Mouse (Mus musculus) erythroid progenitor cell, adult 5-6 weeks (primary cell): ENCODE measurements around the gene Rhbg. TPM values are rescaled to one million over a fixed set of nuclear protein-coding genes. Genes with fewer than 3 reads are reported as not detected.

Source experiments
- ATAC-seq: replicated peaks from 2 replicates; pipeline ENCODE4 v1.8.0; 2016; ENCODE audit warnings: moderate number of reproducible peaks, mild to moderate bottlenecking, moderate TSS enrichment, inconsistent platforms; ENCODE audit not compliant: poor library complexity, low FRiP score, severe bottlenecking
- total RNA-seq, 2 experiments: library from RNA; stranded (forward) in 1 of 2; stranded (reverse) in 1 of 2; fragments of 150-400 nt in 1 of 2; fragments of 186-747, 209-891 nt in 1 of 2; gene quantifications; 2 replicates each; pipeline versions ENCODE4 v1.2.3 to v1.2.4; 2015 to 2017; ENCODE audit warnings: low replicate concordance in 2 of 2

Gene Rhbg
- total RNA-seq, 2 experiments from 2014 or later, result not detected

DNA sequence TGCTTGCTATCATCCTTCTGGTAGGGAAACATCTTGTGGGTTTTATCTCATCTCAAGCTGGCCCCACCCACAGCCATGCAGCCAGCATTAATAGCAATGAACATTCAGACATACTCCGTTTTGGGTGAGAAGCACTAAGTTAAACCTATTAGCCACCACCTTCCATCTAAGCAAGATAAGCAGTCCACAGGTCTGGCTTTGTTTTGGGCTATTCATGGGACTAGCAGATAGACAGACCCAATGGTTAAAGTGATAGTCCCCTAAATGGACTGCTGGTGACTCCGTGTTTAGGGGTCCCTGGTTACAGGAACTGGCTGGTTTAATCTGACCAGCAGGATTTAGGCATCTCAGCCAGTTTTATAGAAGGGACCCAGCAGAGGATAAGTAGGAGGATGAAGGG is 41.5 kb downstream of the Rhbg start:
- ATAC-seq, result no peak

DNA sequence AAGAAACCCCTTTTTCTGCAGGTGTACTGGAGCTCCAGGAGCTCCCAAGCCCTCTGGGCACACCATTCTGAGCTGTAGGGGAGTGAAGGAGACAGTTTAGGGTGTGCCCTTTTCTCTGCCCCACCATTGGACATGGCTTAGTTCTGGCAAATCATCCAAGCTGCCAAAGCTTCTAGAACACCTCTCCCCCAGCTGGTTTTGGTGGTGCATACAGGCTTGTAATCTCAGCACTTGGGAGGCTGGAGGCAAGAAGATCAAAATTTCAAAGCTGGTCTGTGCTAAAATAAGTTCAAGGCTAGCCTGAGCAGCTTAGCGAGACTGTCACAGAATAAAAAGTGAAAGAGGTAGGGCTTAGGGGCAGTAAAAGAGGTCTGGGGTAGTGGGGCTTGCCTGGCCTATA is 42.2 kb downstream of the Rhbg start:
- ATAC-seq, result no peak

DNA sequence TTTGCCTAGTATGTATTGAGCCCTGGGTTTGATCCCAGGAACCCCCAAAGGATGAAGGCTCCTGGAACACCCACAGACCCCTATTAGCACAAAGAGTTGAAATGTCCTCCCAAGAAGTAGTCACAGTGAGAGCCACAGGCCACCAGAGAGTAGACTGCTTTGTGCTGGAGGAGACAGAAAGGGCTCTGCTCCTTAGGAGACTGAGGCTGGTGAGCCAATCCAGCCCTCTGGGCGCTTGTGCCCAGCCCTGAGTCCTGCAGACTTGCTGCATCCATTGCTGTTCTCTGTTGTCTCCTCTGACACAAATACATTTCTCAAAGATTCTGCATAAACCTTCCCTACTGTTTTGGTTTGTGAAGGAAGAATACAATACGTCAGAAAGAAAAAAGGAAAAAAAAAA is 43.6 kb downstream of the Rhbg start:
- no peak for ATAC-seq

DNA sequence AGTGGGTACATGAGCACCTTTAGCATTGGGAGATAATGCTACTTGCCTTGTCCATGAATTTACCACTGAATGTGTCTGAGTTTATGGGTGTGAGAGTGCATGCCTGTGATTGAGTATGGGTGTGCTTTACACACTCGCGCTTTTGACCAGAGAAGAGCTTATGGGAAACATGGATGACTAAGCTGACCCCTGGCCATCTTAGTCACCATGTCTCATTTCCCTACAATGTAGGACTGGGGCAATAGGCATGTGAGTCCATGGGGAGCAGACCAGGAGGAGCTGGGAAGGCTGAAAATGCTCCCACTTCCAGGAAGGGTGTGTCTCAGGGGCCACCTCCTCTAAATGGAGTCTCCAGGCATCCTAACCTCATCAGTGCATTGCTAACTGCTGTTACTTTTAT is 44.4 kb downstream of the Rhbg start:
- no peak for ATAC-seq

DNA sequence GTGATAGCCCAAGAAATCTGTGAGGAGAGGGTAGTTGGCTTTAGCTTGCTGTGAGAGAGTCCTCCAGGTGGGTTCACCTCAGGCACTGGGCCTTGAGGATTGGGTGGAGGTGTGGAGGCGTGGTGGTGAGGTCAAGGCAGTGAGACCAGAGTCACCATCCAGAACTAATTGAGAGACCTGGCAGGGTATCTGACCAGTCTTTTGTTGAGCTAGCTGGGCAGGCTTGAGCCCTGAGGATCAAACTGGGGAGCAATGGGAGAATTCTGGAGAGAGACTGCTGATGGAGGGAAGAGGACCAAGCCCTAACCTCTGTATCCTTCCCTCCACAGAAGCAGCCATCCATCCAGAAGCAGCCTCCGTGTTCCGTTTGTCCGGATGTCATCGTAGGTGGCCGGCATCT is 45.2 kb downstream of the Rhbg start:
- no peak for ATAC-seq

DNA sequence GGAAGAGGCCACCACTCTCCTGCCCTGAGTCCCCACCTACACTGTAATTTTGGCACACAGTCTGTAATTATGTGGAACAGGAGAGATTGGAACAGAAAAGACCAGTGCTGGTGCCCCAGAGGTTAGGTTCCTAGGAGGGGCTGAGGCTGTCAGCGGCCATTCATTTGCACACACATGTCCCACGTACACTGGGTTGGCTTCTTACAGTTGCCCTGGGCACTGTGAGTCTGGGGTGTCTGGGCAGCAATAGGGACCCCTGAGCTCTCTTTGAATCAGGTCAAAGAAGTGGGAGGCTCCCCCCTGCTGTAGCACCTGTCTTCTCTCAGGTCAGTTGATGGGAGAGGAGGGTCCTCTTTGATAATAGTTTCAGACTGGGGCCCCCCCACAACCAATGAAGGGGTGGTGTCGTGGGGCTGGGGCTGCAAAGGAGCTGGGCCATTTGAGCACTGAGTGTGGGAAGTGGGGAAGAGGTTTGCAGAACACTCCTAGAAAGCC is 46.2 kb downstream of the Rhbg start:
- ATAC-seq, result no peak

DNA sequence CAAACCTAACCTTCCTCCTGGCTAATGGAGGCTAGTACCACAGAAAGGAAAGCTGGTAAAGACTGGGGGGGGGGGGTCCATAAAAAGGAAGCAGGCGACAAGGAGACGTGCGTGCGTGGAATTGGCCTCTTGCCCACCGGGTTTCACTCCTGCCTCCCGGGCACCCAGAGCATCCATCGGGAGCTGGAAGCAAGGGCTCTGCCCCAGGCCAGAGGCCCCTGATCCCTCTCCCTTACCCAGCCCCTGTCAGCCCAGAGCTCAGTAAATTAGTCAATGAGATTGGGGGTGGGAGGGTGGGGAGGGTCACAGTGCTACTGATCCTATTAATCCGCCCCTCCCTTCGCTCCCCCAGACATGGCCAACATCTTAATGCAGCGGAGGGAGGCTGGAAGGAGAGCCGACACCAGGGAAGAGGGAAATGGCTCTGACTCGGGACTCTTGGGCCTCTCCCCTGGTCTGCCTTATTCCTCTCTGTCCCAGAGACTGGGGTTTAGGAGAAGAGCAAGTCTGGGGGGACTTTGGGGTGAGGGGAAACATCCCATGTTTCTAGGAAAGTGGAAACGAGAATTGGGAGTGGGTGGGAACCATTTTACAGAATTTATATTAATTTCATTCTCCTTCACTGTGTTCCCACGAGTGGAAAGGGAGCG is 46.9 kb downstream of the Rhbg start:
- ATAC-seq, result no peak

DNA sequence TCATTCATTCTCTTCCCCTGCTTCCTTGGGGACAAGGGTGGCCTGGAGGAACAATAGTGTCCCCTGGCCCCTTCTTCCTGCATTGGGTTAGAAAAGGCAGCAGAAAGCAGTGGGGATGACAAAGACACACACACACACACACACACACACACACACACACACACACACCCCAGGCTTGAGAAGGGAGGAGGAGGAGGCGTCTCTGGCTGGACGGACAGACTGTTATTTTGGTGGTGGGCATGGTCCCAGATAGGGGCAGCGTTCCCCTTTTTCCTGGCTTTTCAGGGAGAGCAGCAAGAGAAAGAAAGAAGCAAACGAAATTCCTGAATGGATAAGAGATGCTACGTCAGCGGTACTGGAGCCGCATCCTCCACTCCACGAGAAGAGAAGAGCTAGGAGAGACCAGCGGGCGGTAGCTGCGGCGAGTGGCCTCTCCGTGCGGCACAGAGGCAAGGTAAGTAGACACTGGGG is 47.6 kb downstream of the Rhbg start:
- ATAC-seq, result no peak

DNA sequence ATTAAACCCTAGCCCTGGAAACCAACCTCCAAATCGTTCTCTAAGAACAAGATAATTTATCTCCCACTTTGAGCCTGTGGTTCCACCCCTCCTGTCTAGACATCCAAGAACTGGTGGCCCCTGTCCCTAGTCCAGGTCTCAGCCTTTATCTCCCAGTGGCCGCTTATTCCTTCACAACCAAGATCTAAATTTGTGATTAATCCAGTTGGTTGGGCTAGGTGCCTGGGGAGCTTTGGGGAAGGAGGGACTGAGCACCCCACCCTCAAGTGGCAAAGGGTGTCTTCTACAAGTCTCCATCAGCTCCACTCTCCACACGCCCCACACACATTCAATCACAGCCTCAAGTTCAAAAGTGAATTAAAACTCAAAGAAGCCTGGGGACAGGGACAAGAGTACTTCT is 48.0 kb downstream of the Rhbg start:
- no peak for ATAC-seq

DNA sequence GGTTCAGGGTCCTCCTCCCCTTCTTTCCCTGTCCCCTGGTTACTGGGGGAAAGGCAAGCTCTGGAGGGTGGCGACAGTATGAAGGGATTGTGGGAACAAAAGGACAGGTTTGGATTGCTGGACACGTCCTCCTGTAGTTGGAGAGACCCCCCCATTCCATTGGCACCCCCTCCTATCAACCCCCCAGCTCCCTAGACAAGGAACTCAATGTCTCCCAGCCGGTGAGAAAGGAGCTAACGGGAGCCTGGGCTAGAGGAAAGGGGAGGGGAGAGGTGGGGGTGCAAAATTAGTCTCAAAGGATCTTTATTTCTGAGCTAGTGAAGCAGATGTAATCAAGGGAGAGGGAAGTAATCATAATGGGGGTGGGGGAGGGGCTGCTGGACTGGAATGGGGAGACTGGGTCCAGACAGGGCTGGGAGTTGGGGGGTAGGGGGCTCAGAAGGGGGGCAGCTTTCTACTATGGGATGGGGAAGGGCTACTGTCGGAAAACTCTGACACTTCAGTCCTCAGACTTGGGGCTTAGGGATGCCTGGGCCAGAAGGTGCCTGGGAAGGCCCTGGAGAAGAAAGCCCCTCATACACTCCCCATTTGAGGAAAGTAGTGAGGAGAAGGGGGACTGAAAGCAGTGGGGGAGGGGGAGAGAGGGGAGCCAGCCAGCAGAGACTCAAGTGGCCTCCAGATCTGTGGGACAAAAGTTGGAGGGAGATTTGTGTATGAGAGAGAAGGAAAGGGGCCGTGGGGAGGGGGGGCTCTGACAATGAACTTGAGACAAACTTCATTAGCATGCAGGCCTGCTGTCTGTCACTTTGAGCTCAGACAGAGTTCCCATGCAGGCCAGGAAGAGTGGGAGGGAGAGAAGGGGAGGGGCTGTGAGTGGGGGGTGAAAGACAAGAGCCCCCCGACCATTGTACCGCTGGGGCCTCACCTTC is 48.7 kb downstream of the Rhbg start:
- no peak for ATAC-seq

DNA sequence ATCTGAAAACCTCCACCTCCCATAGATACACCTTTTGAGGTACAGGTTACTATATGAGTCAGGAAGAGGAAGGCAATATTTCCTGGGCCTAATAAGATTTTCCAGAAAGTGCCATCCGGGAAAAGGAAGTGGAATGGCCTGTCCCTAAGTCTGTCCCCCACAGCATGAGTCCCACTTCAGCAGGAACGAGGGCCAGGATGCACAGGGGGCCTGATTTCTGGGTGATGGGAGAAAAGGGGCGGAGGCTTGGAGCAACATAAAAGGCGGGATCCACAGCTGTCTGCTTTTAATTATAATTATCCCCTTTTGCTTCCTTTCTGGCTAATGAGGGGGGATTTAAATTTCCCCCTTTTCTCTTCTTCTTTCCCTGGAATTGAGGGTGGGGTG is 49.3 kb downstream of the Rhbg start:
- no peak for ATAC-seq

DNA sequence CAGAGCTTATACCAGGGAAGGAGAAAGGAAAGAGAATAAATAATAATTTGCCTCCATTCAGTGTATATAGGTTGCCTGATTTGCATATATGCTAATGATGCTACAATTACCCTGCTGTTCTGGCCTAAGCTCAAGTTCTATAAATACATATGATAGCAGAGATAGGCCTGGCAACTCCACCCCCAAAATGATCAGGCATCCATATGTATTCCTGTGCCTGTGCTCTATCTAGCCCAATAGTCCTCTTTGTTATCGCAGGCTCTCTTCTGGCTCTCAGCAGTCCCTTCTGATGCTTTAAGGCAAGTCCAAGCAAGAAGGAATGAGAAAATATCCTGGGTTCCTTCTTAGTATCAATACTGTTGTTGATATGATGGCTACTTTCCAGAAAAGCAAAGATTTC is 49.8 kb downstream of the Rhbg start:
- no peak for ATAC-seq

DNA sequence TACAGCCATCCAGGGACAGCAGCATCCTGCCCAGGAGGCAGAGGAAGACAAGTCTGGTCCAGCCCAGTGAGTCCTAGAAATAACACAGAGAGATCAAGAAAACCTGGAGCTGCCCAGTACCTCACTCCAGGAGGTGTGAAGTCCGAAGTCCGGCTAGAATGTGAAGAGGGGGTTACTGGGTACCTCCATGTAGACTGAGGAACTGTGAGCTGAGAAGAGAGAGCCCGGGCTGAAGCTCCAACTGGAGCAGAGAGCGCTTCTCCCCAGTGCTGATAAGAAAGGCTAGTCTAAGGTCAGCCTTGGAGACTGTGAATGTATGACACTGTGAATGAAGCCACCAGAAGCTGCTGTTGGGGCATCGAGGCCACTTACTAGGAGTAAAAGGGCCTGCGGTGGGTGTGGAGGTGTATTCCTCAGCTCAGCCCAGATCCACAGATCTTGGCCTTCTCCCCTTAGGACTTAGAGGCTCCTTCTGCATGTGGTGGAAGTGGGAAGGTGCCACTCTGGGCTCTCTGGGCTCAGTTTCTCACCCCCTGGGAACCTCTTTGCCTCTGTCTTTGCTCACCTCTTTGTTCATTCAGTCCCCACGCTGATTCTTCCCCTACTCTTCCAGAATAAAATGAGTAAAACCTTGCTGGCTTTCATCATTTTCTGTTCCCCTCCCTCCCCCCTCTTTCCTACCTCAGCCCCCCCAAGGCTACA is 50.4 kb downstream of the Rhbg start:
- no peak for ATAC-seq

DNA sequence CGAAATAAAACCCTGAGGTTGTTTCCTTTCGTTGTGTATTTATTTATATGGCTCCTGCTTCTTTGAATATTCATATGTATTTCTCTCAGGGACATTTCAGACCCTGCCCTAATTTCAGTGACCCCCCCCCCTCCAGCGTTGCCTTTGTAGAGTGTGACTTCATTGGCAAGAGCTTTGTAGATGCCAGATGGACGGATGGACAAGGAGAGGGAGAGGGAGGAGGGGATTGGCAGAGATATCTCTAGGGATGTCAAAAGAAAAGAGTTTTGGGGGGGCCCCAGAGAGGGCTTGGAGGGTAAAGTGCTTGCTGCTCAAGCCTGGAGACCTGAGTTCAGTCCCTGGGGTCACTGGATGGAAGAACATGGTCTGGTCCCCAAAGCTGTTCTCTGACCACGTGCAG is 51.1 kb downstream of the Rhbg start:
- ATAC-seq, result no peak

DNA sequence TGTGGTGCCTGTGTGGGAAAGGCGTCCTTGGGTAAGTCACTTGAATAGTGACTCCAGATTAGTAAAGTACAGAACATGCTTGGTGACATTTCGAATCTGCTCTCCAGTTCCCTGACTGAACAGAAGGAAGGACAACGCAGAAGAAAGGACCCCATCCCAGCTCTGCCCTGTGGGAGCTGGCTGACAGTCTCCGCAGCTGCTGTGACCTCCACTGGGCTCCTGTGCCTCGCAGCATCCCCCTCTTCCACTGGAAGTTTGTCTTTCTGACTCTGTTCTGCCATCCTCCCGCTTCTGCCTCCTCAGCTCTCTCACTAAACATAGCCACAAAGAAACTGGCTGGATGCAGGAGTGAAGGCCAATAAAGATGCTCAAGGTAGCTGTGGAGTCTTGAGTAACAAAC is 51.5 kb downstream of the Rhbg start:
- ATAC-seq, result no peak

DNA sequence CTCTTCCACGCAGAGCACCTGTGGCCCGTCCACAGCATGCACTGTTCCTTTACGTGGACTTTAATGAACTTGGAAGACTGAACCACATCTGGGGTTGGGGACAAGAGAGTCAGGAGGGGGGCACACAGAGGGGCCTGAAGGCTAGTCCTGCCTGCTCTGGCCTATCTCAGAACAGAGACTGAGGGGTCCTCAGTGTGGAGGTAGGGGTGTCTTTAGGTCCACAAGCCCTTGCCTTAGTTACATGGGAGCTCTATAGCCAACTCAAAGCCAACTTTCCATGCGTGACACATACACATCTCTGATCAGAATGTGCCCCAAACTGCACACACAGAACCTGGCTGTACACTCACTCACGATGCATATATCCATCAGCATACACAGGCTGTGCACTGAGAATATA is 52.9 kb downstream of the Rhbg start:
- no peak for ATAC-seq

DNA sequence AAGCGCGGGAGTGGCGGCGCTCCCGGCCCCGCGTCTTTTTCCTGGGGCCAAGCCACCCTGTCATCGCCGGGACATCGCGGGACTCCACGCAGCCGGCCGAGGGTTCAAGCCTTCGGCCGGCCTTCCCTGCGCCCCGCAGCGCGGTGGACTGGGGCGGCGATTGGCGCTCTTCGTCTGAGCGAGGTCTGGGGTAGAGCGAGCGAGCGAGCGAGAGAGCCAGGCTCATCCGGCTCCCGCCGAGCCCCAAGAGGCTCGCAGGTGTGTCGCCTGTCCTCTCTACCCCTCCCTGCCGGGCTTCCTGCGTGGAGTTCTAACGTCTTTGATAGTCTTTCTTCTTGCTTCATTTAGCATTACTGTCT is 53.6 kb downstream of the Rhbg start:
- no peak for ATAC-seq

DNA sequence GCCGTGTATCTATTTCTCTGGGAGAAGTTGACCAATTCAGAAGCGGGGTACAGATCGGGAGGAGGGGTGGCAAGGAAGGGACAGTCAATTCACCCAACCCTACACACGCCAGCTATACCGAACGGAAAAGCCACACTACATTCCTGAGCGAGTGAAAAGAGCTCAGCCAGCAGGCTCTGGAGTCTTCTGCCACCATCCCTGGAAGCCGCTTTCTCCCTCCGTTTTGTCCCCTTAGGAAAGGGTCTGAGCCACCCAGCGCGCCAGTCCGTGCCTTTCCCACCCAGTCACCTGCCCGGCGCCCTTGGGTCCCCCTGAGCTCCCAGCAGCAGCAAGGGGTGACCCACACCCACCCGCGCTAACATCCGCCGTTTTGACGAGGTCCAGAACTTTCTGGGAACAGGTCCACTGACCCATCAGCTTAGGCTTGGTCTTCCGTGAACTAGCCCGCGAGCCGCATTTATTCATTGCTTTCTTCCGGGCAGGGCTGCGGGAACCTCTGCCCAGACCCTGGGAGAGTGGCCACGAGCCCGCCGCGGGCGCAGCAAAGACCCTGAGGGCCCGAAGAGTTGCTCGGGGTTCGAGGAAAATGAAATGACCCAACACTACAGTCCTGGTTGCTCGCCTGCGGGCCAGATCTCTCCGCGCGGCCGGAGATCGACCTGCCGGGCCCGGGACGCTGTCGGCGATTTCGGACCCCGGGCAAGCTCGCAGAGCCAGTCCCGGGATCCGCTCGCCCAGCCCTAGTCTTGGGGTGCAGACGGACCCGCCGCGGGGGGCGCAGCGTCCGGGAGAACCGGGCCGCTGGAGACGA is 54.1 kb downstream of the Rhbg start:
- ATAC-seq, result no peak

DNA sequence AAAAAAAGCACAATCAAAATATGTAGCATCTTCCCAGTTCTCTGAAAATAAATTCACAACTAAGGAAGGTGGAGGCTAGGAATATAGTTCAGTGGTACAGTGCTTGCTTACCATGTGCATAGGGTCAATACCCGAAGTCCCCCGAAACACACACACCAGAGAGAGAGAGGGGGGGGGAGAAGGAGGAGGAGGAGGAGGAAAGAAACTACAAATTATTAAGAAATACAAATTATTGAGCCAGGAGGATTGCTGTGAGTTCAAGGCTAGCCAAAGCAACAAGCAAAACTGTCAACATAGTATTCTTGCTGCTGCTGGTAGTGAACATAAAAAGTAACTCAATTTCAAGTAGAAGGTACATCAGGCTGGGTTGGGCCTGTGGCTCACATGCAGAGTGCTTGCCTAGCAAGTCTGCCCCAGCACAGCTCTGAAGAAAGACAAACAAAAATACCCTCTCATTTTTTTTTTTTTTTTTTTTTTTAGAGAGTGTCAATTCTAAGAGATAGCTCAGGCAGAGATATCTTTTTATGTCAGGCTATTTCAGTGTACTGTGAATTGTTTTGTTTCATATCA is 54.9 kb downstream of the Rhbg start:
- no peak for ATAC-seq
